Mouse (Mus musculus) common myeloid progenitor, adult 5-6 weeks (primary cell): ENCODE measurements around the gene Haghl. TPM values are rescaled to one million over a fixed set of nuclear protein-coding genes. Genes with fewer than 3 reads are reported as not detected.
A peak's percentile ranks its signal among the peaks of the same experiment; 100 is the strongest.
"Not testable (repeated sequence)": the region's sequence is repeated elsewhere in the genome, so short reads cannot be mapped to it uniquely, and the experiment has no call there.

Experiments
- ATAC-seq: replicated peaks from 2 replicates; pipeline ENCODE4 v1.8.0; 2016; ENCODE audit warnings: low read depth, mild to moderate bottlenecking, moderate TSS enrichment, inconsistent platforms; ENCODE audit not compliant: poor library complexity, severe bottlenecking
- total RNA-seq: library from RNA; stranded (forward); fragments of 200-1000, 187-1606 nt; gene quantifications from 2 replicates; pipeline ENCODE4 v1.2.3, GENCODE M21; 2017

The Haghl gene
- total RNA-seq, 1 experiment from 2014 or later, result 28.4 TPM

DNA sequence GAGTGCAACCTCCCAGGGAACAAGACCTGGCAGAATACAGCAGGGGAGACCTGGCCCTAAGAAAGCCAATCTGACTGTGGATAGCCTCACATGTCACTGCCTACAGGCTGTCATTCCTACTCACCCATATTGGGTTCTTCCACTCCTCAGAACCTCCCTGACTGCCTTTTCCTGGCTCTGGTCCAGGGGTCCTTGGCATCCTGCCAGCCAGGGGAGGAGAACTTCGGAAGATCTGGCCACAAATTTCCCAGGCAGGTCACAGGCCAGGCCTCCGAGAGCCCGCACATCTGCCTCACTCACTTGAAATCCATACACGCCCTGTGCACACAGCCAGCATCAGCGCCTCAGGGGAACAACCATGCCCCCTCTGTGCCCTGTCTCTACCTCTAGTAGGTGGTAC, 34.0 kb downstream of the Haghl start:
- ATAC-seq, result no peak

DNA sequence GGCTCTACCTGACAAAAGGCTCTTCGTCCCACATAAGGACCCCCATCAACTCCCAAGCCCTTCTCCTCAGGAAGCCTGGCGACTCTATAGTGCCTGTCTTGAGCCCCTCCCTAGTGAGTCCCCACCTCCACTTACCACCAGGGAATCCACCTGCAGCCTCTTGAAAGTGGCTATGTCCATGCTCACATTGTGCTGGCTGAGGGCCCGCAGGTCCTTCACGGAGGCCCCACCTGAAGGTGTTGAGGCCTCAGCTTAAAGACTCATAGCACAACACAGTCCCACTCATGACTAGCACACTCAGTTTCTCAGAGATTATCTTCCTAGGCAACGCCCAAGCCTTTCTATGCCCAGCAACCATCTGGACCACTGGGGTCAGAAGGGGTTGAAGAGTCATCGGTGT, 36.2 kb downstream of the Haghl start:
- ATAC-seq, result no peak

- ATAC-seq, result no peak
Observed at GRCm38 (mm10) chr17:25748238-25748637, 37.2 kb downstream of the Haghl start.

- no peak for ATAC-seq
Observed at GRCm38 (mm10) chr17:25744311-25744710, 41.2 kb downstream of the Haghl start.

GRCm38 (mm10) chr17:25743831-25744230, 41.6 kb downstream of the Haghl start:
- ATAC-seq, result no peak

DNA sequence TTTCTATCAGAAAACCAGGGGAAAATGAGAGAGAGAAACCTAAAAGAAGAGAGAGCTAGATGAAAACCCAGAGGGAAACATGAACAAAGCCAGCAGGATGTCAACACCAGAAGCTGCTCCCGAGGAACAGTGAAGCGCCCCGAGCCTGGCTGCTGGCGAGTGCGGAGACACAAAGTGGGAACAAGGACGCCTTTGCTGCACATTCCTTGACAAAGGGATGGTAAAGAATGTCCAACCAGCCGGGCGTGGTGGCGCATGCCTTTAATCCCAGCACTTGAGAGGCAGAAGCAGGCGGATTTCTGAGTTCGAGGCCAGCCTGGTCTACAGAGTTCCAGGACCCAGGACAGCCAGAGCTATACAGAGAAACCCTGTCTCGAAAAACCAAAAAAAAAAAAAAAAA, 44.0 kb downstream of the Haghl start:
- not testable (repeated sequence) for ATAC-seq

- no peak for ATAC-seq
Observed at GRCm38 (mm10) chr17:25738861-25739260, 46.6 kb downstream of the Haghl start.

GRCm38 (mm10) chr17:25735745-25736144, 49.7 kb downstream of the Haghl start, which contains the start of gene Mslnl:
Mslnl (plus strand) TSS chr17:25736042.
- no peak for ATAC-seq

- no peak for ATAC-seq
Observed at GRCm38 (mm10) chr17:25735246-25735645, 50.2 kb downstream of the Haghl start.

- peak; percentile 52 for ATAC-seq
Observed at GRCm38 (mm10) chr17:25732082-25732481, 53.4 kb downstream of the Haghl start.

Other genes with a start within 250 kb of the Haghl start
- gene Sox8, start 215.0 kb downstream of the Haghl start, total RNA-seq, result 0.23 TPM in 1 of 2 replicates, not detected in the other
- gene Lmf1, start 206.6 kb downstream of the Haghl start, total RNA-seq, result 9.0 and 11.7 TPM in 2 replicates
- gene Gng13, start 68.5 kb downstream of the Haghl start, total RNA-seq, result not detected in 2 replicates
- gene Chtf18, start 58.3 kb downstream of the Haghl start, total RNA-seq, result 17.0 and 28.5 TPM in 2 replicates
- 3.0 and 3.9 TPM in 2 replicates for gene Rpusd1, start 58.0 kb downstream of the Haghl start, total RNA-seq
- gene Mslnl, start 49.6 kb downstream of the Haghl start, total RNA-seq, result not detected in 2 replicates
- gene Msln, start 31.3 kb downstream of the Haghl start, total RNA-seq, result not detected in 2 replicates
- 8.7 and 32.7 TPM in 2 replicates for gene Narfl, start 11.9 kb downstream of the Haghl start, total RNA-seq
- not detected in 2 replicates for gene Ccdc78, start 907 bp upstream of the Haghl start, total RNA-seq
- gene Fam173a, start 7.2 kb upstream of the Haghl start, total RNA-seq, result 47.9 and 51.1 TPM in 2 replicates
- gene AC134908.4, start 10.0 kb upstream of the Haghl start, total RNA-seq, result 4.3 TPM in 1 of 2 replicates, not detected in the other
- 26.7 and 27.8 TPM in 2 replicates for gene Metrn, start 11.5 kb upstream of the Haghl start, total RNA-seq
- gene Fbxl16, start 23.4 kb upstream of the Haghl start, total RNA-seq, result 0.18 TPM in 1 of 2 replicates, not detected in the other
- gene Wdr24, start 38.0 kb upstream of the Haghl start, total RNA-seq, result 10.2 and 21.0 TPM in 2 replicates
- gene Jmjd8, start 43.2 kb upstream of the Haghl start, total RNA-seq, result 15.4 and 21.7 TPM in 2 replicates
- 60.4 and 84.7 TPM in 2 replicates for gene Stub1, start 47.7 kb upstream of the Haghl start, total RNA-seq
- 0.46 TPM in 1 of 2 replicates, not detected in the other for gene Rhbdl1, start 51.6 kb upstream of the Haghl start, total RNA-seq
- not detected in 2 replicates for gene Gm20683, start 56.1 kb upstream of the Haghl start, total RNA-seq
- 23.7 and 29.7 TPM in 2 replicates for gene Rhot2, start 59.2 kb upstream of the Haghl start, total RNA-seq
- gene Wdr90, start 75.8 kb upstream of the Haghl start, total RNA-seq, result 18.6 and 23.8 TPM in 2 replicates
- 22.3 and 24.0 TPM in 2 replicates for gene Mcrip2, start 83.1 kb upstream of the Haghl start, total RNA-seq
- gene Mettl26, start 89.4 kb upstream of the Haghl start, total RNA-seq, result 13.9 and 15.9 TPM in 2 replicates
- gene Wfikkn1, start 95.2 kb upstream of the Haghl start, total RNA-seq, result 0.78 and 1.0 TPM in 2 replicates
- gene Rab40c, start 134.1 kb upstream of the Haghl start, total RNA-seq, result 1.0 and 7.0 TPM in 2 replicates
- 50.4 and 62.4 TPM in 2 replicates for gene Pigq, start 159.3 kb upstream of the Haghl start, total RNA-seq
- not detected in 2 replicates for gene Nhlrc4, start 159.3 kb upstream of the Haghl start, total RNA-seq
- not detected in 2 replicates for gene A930017K11Rik, start 166.9 kb upstream of the Haghl start, total RNA-seq
- gene Capn15, start 200.1 kb upstream of the Haghl start, total RNA-seq, result 4.1 and 4.6 TPM in 2 replicates